Mouse (Mus musculus): ENCODE data around the gene Dtnb. TPM values are rescaled to one million over a fixed set of nuclear protein-coding genes. Genes with fewer than 3 reads are reported as not detected.

Dtnb gene
- polyA plus RNA-seq, 1 experiment from 2014 or later = 58.5 TPM

- H3K27me3 ChIP-seq = no peaks in the 10 kb centered on the region
- ATAC-seq (ENCODE audit: low FRiP score, low read depth) = peak; percentile 15; the same call in 1 of the 2 replicates
- H3K4me3 ChIP-seq = no peak overlapping the region
- H3K4me2 ChIP-seq = no peak overlapping the region
- H3K36me3 ChIP-seq = no peaks in the 10 kb centered on the region
- no peaks in the 10 kb centered on the region for H3K4me1 ChIP-seq (replicated peaks)
- no peak overlapping the region for H3K9ac ChIP-seq
- no peak overlapping the region for H3K27ac ChIP-seq (replicated peaks)
- H3K9me3 ChIP-seq = no peaks in the 10 kb centered on the region
- 63% methylated on average over 5 of the region's 5 CpGs for WGBS
These were observed 23.5 kb upstream of the Dtnb start for GRCm38 (mm10) chr12:3548582-3549211.

- no peak for ATAC-seq (ENCODE audit: low FRiP score, low read depth)
These were observed 21.9 kb upstream of the Dtnb start for GRCm38 (mm10) chr12:3550280-3550679.

GRCm38 (mm10) chr12:3557414-3558319, 14.5 kb upstream of the Dtnb start:
- ATAC-seq (ENCODE audit: low FRiP score, low read depth) = no peak
- no peaks in the 10 kb centered on the region for H3K27me3 ChIP-seq
- no peaks in the 10 kb centered on the region for H3K4me1 ChIP-seq (replicated peaks)
- no peak overlapping the region for H3K27ac ChIP-seq (replicated peaks)
- no peaks in the 10 kb centered on the region for H3K9me3 ChIP-seq
- 67% methylated on average over 9 of the region's 9 CpGs for WGBS
- no peaks in the 10 kb centered on the region for H3K36me3 ChIP-seq
- no peak overlapping the region for H3K9ac ChIP-seq
- no peak overlapping the region for H3K4me3 ChIP-seq
- no peak overlapping the region for H3K4me2 ChIP-seq

More at GRCm38 (mm10) chr12:3550280-3550679, 21.9 kb upstream of the Dtnb start:
- Histone ChIP-seq H3K9me3 (no peaks in the 10 kb centered on the region), H3K4me1 (replicated peaks) (no peaks in the 10 kb centered on the region), H3K27ac (replicated peaks) (no peak overlapping the region), H3K27me3 (no peaks in the 10 kb centered on the region), H3K9ac (no peak overlapping the region), H3K36me3 (no peaks in the 10 kb centered on the region), H3K4me2 (no peak overlapping the region), H3K4me3 (no peak overlapping the region)
- 15% methylated on average over 13 of the region's 13 CpGs for WGBS

GRCm38 (mm10) chr12:3560596-3560995, 11.6 kb upstream of the Dtnb start:
- Histone ChIP-seq H3K4me2 (no peak overlapping the region), H3K27me3 (no peaks in the 10 kb centered on the region), H3K27ac (replicated peaks) (no peak overlapping the region), H3K9me3 (no peaks in the 10 kb centered on the region), H3K4me1 (replicated peaks) (no peaks in the 10 kb centered on the region), H3K36me3 (no peaks in the 10 kb centered on the region), H3K4me3 (no peak overlapping the region), H3K9ac (no peak overlapping the region)
- WGBS = 35% methylated on average over 1 of the region's 1 CpGs
- peak; percentile 81 for ATAC-seq (ENCODE audit: low FRiP score, low read depth)

- WGBS = 88% methylated on average over 6 of the region's 6 CpGs
- no peak overlapping the region for H3K4me2 ChIP-seq
- no peak for ATAC-seq (ENCODE audit: low FRiP score, low read depth)
These were observed 11.1 kb upstream of the Dtnb start for GRCm38 (mm10) chr12:3561032-3561431.

GRCm38 (mm10) chr12:3562806-3563205, 9.4 kb upstream of the Dtnb start:
- no peaks in the 10 kb centered on the region for H3K27me3 ChIP-seq
- H3K4me3 ChIP-seq = no peak overlapping the region
- H3K4me2 ChIP-seq = no peak overlapping the region
- ATAC-seq (ENCODE audit: low FRiP score, low read depth) = no peak
- H3K27ac ChIP-seq (replicated peaks) = no peak overlapping the region
- H3K36me3 ChIP-seq = no peaks in the 10 kb centered on the region
- WGBS = 92% methylated on average over 10 of the region's 10 CpGs
- no peaks in the 10 kb centered on the region for H3K9me3 ChIP-seq
- H3K9ac ChIP-seq = no peak overlapping the region
- no peaks in the 10 kb centered on the region for H3K4me1 ChIP-seq (replicated peaks)

More at GRCm38 (mm10) chr12:3561032-3561431, 11.1 kb upstream of the Dtnb start:
- Histone ChIP-seq H3K36me3 (no peaks in the 10 kb centered on the region), H3K9me3 (no peaks in the 10 kb centered on the region), H3K9ac (no peak overlapping the region), H3K4me1 (replicated peaks) (no peaks in the 10 kb centered on the region), H3K27me3 (no peaks in the 10 kb centered on the region), H3K27ac (replicated peaks) (no peak overlapping the region), H3K4me3 (no peak overlapping the region)

- ATAC-seq (ENCODE audit: low FRiP score, low read depth) = no peak
- H3K27ac ChIP-seq (replicated peaks) = no peak overlapping the region
- no peaks in the 10 kb centered on the region for H3K27me3 ChIP-seq
- no peak overlapping the region for H3K4me3 ChIP-seq
- H3K4me1 ChIP-seq (replicated peaks) = no peaks in the 10 kb centered on the region
- 85% methylated on average over 4 of the region's 4 CpGs for WGBS
- H3K9me3 ChIP-seq = no peaks in the 10 kb centered on the region
- no peak overlapping the region for H3K4me2 ChIP-seq
- H3K36me3 ChIP-seq = no peaks in the 10 kb centered on the region
- no peak overlapping the region for H3K9ac ChIP-seq
These were observed 8.5 kb upstream of the Dtnb start for GRCm38 (mm10) chr12:3563659-3564058.

- Histone ChIP-seq H3K4me2 (no peak overlapping the region), H3K4me1 (replicated peaks) (peaks cover 8% of the 10 kb centered on the region), H3K9ac (no peak overlapping the region), H3K36me3 (no peaks in the 10 kb centered on the region), H3K4me3 (no peak overlapping the region), H3K27me3 (no peaks in the 10 kb centered on the region), H3K9me3 (no peaks in the 10 kb centered on the region), H3K27ac (replicated peaks) (no peak overlapping the region)
- 72% methylated on average over 5 of the region's 5 CpGs for WGBS
- ATAC-seq (ENCODE audit: low FRiP score, low read depth) = no peak
These were observed 3.7 kb upstream of the Dtnb start for GRCm38 (mm10) chr12:3568461-3568991.

- Histone ChIP-seq H3K4me1 (replicated peaks) (peaks cover 20% of the 10 kb centered on the region), H3K27ac (replicated peaks) (no peak overlapping the region), H3K9me3 (no peaks in the 10 kb centered on the region), H3K9ac (no peak overlapping the region), H3K4me3 (no peak overlapping the region), H3K36me3 (no peaks in the 10 kb centered on the region), H3K4me2 (no peak overlapping the region), H3K27me3 (no peaks in the 10 kb centered on the region)
- ATAC-seq (ENCODE audit: low FRiP score, low read depth) = no peak
- WGBS = 83% methylated on average over 4 of the region's 4 CpGs
These were observed 1.3 kb upstream of the Dtnb start for GRCm38 (mm10) chr12:3570711-3571400.

GRCm38 (mm10) chr12:3572581-3573397, 608 bp downstream of the Dtnb start:
- Histone ChIP-seq H3K36me3 (no peaks in the 10 kb centered on the region), H3K27ac (replicated peaks) (peak overlapping the region; percentile 95), H3K4me2 (peak overlapping the region; percentile 73), H3K9ac (peak overlapping the region; percentile 97), H3K4me1 (replicated peaks) (peaks cover 20% of the 10 kb centered on the region), H3K4me3 (peak overlapping the region; percentile 98), H3K27me3 (no peaks in the 10 kb centered on the region), H3K9me3 (no peaks in the 10 kb centered on the region)
- peak; percentile 79 for ATAC-seq (ENCODE audit: low FRiP score, low read depth)
- under 1% methylated on average over 51 of the region's 53 CpGs for WGBS

GRCm38 (mm10) chr12:3573410-3573809, 1.2 kb downstream of the Dtnb start:
- ATAC-seq (ENCODE audit: low FRiP score, low read depth) = no peak
- peaks cover 20% of the 10 kb centered on the region for H3K4me1 ChIP-seq (replicated peaks)
- no peaks in the 10 kb centered on the region for H3K27me3 ChIP-seq
- no peak overlapping the region for H3K27ac ChIP-seq (replicated peaks)
- peak overlapping the region; percentile 98 for H3K4me3 ChIP-seq
- peak overlapping the region; percentile 73 for H3K4me2 ChIP-seq
- 44% methylated on average over 6 of the region's 6 CpGs for WGBS
- H3K9ac ChIP-seq = peak overlapping the region; percentile 97; the same call in 1 of the 2 replicates
- H3K36me3 ChIP-seq = no peaks in the 10 kb centered on the region
- H3K9me3 ChIP-seq = no peaks in the 10 kb centered on the region
